Mouse (Mus musculus) megakaryocyte, embryonic 14.5 days (primary cell): Measurements from ENCODE around the gene Cpd. TPM values are rescaled to one million over a fixed set of nuclear protein-coding genes. Genes with fewer than 3 reads are reported as not detected.
"Not testable (repeated sequence)": the region's sequence is repeated elsewhere in the genome, so short reads cannot be mapped to it uniquely, and the experiment has no call there.

Experiments
- H3K27me3 ChIP-seq: replicated peaks from 2 replicates; pipeline ENCODE3; 2012; ENCODE audit warnings: inconsistent platforms
- H3K36me3 ChIP-seq: replicated peaks from 2 replicates; pipeline ENCODE3; 2012; ENCODE audit warnings: low read length, inconsistent platforms, mixed read lengths
- H3K4me1 ChIP-seq: 2 replicates; pipeline ENCODE4 v1.6.1; 2012; ENCODE audit warnings: inconsistent platforms
- H3K4me3 ChIP-seq: replicated peaks from 2 replicates; pipeline ENCODE3; 2012; ENCODE audit warnings: moderate library complexity, mild to moderate bottlenecking, inconsistent platforms
- H3K9me3 ChIP-seq: 2 replicates; pipeline ENCODE4 v1.6.1; 2012; ENCODE audit warnings: inconsistent platforms
- FLI1 ChIP-seq: IDR thresholded peaks from 2 replicates; pipeline ENCODE4 v1.6.1; 2012; ENCODE audit warnings: low read length, inconsistent platforms, mixed read lengths
- GATA1 ChIP-seq: IDR thresholded peaks from 3 replicates; pipeline ENCODE4 v1.6.1; 2012; ENCODE audit warnings: mixed read lengths, low read length, inconsistent platforms, borderline replicate concordance
- polyA plus RNA-seq: library from polyadenylated mRNA; stranded (reverse); fragments of >175 nt; gene quantifications from 2 replicates; pipeline ENCODE4 v1.2.3, GENCODE M21; 2012; ENCODE audit warnings: low replicate concordance; ENCODE audit not compliant: insufficient read depth

The Cpd gene
- polyA plus RNA-seq, 1 experiment: 1.0 TPM

DNA sequence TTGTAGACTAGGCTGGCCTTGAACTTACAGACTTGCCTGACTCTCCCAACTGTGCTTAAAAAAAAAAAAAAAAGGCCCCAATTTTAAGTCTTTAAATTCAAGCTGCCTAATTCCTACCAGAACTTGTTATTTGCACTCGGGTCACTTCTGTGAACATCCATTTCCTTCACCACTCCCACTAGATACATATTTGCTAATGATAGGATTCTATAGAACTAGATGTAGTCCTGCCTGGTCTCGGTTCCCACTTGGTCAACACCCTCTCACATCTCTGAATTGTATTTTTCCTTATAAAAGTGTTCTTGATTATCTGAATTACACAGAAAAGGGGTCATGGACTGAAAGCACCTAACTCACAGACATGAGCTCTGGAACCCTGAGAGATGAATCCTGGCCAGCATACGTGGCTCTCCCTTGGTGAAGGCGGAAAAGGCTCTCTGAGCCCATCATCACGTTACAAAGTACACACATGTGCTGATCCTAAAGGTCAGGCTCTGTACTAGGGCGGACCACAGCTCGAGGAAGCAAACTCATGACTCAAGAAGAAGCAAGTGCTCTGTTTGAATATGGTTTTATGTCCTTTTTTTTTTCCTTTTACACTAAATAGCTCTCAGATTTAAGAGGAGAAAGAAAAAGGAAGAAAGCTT lies 22.5 kb downstream of the Cpd start:
- TF ChIP-seq GATA1 (no peak), FLI1 (no peak)
- Histone ChIP-seq H3K9me3 (no peaks in the 10 kb centered on the region), H3K4me1 (peaks cover 16% of the 10 kb centered on the region), H3K36me3 (peaks cover 2% of the 10 kb centered on the region), H3K4me3 (no peak overlapping the region), H3K27me3 (no peaks in the 10 kb centered on the region)

DNA sequence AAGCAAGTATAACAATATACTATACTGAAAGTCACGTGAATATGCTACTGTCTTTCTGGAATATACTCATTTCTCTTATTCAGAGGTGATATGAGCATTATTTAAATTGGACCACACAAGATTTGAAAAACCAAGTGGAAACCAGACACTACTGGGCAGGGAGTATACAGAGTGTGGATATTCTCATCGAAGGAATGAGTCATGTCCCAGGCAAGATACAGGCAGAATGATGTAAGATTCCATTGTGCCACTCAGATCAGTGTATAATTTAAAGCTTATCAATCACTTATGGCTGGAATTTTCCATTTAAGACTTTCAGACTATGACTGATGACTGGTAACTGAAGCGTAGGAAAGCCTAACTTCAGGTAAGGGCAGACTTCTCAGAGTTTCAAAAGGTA lies 23.2 kb downstream of the Cpd start:
- Histone ChIP-seq H3K4me1 (peaks cover 16% of the 10 kb centered on the region), H3K36me3 (peaks cover 2% of the 10 kb centered on the region), H3K27me3 (no peaks in the 10 kb centered on the region), H3K4me3 (no peak overlapping the region), H3K9me3 (no peaks in the 10 kb centered on the region)
- TF ChIP-seq GATA1: no peak
- TF ChIP-seq FLI1: no peak

DNA sequence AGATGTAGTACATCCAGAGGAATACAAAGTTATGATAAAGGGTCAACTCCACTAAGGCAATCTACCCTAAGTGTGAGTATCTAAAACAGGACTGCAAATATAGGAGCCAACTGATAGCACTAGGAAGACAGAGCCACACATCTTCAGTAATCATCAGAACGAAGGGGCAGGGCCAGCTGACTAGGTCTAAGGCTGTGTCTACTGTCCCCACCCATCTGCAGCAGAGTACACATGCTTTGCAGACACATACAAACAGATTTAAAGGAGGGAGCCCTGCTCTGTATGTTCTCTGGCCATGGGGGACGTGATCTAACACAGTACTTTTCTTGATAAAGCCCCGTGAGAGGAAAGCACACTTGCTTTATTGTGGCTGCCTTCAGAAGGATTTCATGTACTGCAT lies 25.5 kb downstream of the Cpd start:
- peaks cover 6% of the 10 kb centered on the region for H3K36me3 ChIP-seq
- H3K27me3 ChIP-seq: no peaks in the 10 kb centered on the region
- H3K4me3 ChIP-seq: no peak overlapping the region
- H3K9me3 ChIP-seq: no peaks in the 10 kb centered on the region
- TF ChIP-seq FLI1 (no peak), GATA1 (no peak)
- peaks cover 14% of the 10 kb centered on the region for H3K4me1 ChIP-seq

DNA sequence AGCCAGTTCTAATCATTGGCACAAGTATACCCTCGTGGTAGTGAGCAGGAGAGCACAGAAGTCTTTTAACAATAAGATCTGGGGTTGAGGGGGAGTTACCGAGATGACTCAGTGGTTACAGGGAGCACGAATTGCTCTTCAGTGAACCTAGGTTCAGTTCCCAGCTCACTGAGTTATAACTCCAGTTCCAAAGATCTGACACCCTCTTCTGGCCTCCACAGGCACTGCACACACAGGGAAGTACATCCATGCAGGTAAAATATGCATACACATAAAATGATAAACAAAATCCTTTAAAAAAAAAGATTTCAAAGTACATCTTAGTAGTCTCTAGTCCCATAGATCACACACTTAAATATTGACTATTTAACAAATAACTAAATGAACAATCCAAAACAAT lies 29.2 kb downstream of the Cpd start:
- TF ChIP-seq GATA1 (no peak), FLI1 (no peak)
- Histone ChIP-seq H3K27me3 (no peaks in the 10 kb centered on the region), H3K9me3 (no peaks in the 10 kb centered on the region), H3K36me3 (peaks cover 25% of the 10 kb centered on the region), H3K4me1 (peaks cover 6% of the 10 kb centered on the region), H3K4me3 (no peak overlapping the region)

DNA sequence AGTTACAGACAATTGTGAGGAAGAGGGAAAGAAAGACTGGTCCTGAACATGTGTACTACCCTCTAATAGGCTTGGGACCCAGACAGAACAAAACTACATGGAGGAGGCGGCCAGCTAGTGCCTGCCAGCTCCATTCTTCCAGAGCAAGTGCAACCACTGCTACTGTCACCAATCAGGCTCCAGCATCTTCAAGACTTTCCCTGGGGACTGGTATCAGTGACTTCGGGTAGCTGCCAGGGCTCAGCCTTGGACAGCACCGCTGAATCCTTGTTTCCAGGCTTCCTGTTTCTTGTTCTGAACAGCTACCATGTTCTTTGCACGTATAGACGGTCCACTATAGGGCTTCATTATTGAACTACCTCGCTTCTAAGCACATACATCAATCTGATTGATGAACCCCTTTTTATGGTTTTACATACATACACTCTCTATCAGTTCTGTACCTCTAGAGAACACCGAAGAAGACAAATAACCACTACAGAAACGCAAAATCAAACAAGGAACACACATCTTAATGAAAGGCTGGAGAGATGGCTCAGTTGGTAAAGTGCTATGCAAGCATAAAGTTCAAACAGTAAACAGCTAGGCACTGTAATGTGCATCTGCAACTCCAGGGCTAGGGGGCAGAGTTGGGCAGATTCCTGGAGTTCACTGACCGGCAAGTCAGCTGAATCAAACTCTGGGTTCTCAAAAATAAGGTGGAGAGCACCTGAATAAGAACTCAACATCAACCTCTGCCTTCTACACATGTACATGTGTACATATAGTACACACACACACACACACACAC lies 35.9 kb downstream of the Cpd start:
- Histone ChIP-seq H3K9me3 (no peaks in the 10 kb centered on the region), H3K36me3 (peaks cover 77% of the 10 kb centered on the region), H3K4me1 (no peaks in the 10 kb centered on the region), H3K27me3 (no peaks in the 10 kb centered on the region), H3K4me3 (no peak overlapping the region)
- TF ChIP-seq GATA1: no peak
- TF ChIP-seq FLI1: no peak

DNA sequence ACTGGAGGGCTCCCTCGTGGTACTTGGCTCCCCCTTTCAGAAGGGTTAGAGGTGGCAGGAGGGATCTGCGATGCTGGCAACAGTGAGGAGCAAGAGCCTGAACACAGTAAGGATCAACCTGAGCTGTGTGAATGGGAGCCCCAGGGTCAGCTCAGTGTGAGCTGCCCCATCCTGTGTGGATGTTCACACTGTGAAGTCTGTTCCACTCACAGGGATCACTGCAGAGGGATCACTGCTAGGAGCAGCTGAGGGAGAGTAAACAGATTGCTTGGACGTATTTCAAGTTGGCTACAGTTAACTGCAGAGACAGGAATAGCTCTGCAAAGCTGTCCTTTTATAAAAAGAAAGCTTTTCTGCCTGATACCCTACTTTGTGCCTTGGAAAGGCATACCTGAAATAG lies 37.4 kb downstream of the Cpd start:
- no peak overlapping the region for H3K4me3 ChIP-seq
- no peaks in the 10 kb centered on the region for H3K27me3 ChIP-seq
- TF ChIP-seq GATA1: no peak
- no peak for TF ChIP-seq FLI1
- H3K9me3 ChIP-seq: no peaks in the 10 kb centered on the region
- peaks cover 86% of the 10 kb centered on the region for H3K36me3 ChIP-seq
- H3K4me1 ChIP-seq: no peaks in the 10 kb centered on the region

DNA sequence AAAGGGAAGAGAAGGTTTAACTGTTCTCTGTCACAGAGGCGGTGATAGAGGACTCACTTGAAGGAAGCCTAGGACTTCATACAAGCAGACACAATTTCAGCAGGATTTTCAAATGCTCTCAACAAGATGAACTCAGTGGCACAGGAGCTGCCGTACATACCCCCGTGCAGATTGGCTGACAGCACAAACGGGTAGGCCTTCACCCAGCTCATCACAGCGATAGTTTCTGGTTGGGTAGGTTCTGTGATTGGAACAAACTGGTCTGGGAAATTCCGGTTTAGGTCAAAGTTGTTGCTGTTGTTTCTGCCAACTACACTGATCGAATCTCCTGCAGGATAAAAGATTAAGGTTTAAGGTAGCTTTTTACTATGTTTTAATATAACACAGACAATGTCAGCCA lies 38.3 kb downstream of the Cpd start:
- H3K36me3 ChIP-seq: peaks cover 84% of the 10 kb centered on the region
- TF ChIP-seq GATA1: no peak
- no peak for TF ChIP-seq FLI1

DNA sequence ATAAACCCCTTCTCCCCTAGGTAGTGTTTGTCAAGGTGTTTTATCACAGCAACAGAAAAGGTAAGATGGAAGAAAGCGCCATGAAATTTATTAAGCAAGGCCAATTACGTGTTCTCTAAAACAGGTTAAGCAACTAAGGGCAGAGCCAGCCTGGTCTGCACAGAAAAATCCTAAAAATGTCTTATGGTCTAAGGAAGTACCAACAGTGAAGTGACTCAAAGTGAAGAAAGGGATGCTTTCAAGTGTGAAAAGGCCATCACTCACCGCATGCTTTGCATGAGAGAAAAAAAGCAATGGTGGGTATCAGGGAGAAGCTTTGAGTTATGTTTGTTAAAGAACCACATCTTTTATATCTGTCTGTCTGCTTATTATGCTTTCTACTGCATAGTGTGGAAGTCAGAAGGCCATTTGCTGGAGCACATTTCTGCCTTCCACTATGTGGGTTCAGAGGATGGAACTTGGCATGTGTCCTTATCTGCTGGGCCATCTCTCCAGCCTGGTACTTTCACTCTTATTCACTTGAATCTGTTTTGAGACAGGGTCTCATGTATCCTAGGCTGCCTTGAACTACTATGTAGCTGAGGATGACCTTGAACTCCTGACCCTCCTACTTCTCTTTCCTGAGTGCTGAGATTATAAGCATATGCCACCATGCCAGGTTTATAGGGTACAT lies 39.7 kb downstream of the Cpd start:
- TF ChIP-seq GATA1 (no peak), FLI1 (no peak)
- no peaks in the 10 kb centered on the region for H3K4me1 ChIP-seq
- H3K9me3 ChIP-seq: no peaks in the 10 kb centered on the region
- peaks cover 84% of the 10 kb centered on the region for H3K36me3 ChIP-seq
- H3K27me3 ChIP-seq: no peaks in the 10 kb centered on the region
- no peak overlapping the region for H3K4me3 ChIP-seq

More for the DNA sequence above, 38.3 kb downstream of the Cpd start:
- Histone ChIP-seq H3K9me3 (no peaks in the 10 kb centered on the region), H3K4me3 (no peak overlapping the region), H3K4me1 (no peaks in the 10 kb centered on the region), H3K27me3 (no peaks in the 10 kb centered on the region)

DNA sequence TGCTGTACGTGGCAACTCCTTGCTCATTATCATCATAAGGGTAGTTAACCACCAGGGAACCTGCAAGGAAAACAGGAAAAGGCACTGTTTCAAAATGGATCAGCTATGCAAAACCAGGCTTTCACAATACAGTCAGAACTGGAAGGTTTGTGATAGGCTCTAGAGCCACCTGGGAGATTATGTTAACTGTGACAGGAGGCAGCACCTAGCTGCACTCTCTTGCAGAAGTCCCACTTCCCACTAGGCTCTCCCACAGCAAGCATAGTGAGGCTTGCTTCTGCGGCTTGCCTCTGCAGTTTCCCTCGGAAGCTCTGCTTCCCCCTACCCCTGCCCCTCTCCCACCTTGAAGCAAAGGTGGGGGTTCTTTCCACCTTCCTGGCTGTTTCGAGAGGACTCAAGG lies 40.8 kb downstream of the Cpd start:
- Histone ChIP-seq H3K36me3 (peaks cover 86% of the 10 kb centered on the region), H3K27me3 (no peaks in the 10 kb centered on the region), H3K9me3 (no peaks in the 10 kb centered on the region), H3K4me3 (no peak overlapping the region), H3K4me1 (no peaks in the 10 kb centered on the region)
- TF ChIP-seq FLI1 (no peak), GATA1 (no peak)

DNA sequence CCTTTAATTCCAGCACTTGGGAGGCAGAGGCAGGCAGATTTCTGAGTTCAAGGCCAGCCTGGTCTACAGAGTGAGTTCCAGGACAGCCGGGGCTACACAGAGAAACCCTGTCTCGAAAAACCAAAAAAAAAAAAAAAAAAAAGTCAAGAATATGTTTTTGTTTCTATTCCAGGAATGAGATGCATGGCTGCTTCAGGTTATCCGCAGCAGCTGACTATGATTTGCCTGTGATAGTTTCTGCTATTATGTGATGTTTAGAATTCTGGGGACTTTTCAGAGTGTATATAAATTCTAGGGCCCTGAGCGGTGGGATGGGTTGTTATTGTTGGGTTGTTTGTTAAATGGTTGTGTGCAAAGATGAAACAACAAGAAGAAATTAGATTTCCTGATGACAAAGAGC lies 41.7 kb downstream of the Cpd start:
- H3K27me3 ChIP-seq, H3K4me3 ChIP-seq, H3K4me1 ChIP-seq, H3K9me3 ChIP-seq: not testable (repeated sequence)
- peaks cover 81% of the 10 kb centered on the region for H3K36me3 ChIP-seq
